Mouse (Mus musculus) kidney, embryonic 15.5 days (tissue): ENCODE data around the gene Gm3604. TPM values are rescaled to one million over a fixed set of nuclear protein-coding genes. Genes with fewer than 3 reads are reported as not detected.
"Not testable (repeated sequence)": the region's sequence is repeated elsewhere in the genome, so short reads cannot be mapped to it uniquely, and the experiment has no call there.

ENCODE experiments used
- ATAC-seq: fragments of 200-750 bp; cut with Nextera tagmentation; replicated peaks from 2 replicates; pipeline ENCODE4 v1.8.0; 2017; ENCODE audit warnings: moderate TSS enrichment; ENCODE audit not compliant: low FRiP score
- H3K27ac ChIP-seq: fragments of 300-500 bp; sonication (generic); 2 replicates; pipeline ENCODE4 v1.5.1; 2015; ENCODE audit warnings: mild to moderate bottlenecking, inconsistent platforms
- H3K27me3 ChIP-seq: fragments of 300-500 bp; sonication (generic); 2 replicates; pipeline ENCODE4 v1.6.1; 2015; ENCODE audit warnings: inconsistent platforms
- H3K36me3 ChIP-seq: fragments of 300-500 bp; sonication (generic); 2 replicates; pipeline ENCODE4 v1.6.1; 2015; ENCODE audit warnings: inconsistent platforms
- H3K4me1 ChIP-seq: fragments of 300-500 bp; sonication (generic); 2 replicates; pipeline ENCODE4 v1.6.1; 2015; ENCODE audit warnings: inconsistent platforms
- H3K4me2 ChIP-seq: fragments of 300-500 bp; sonication (generic); 2 replicates; pipeline ENCODE4 v1.6.1; 2015; ENCODE audit warnings: moderate library complexity, mild to moderate bottlenecking, inconsistent platforms
- H3K4me3 ChIP-seq: fragments of 300-500 bp; sonication (generic); replicated peaks from 2 replicates; pipeline ENCODE4 v1.5.1; 2015; ENCODE audit warnings: mild to moderate bottlenecking, inconsistent platforms
- H3K9ac ChIP-seq: fragments of 300-500 bp; sonication (generic); 2 replicates; pipeline ENCODE4 v1.6.1; 2015; ENCODE audit warnings: mild to moderate bottlenecking, inconsistent platforms
- H3K9me3 ChIP-seq: fragments of 300-500 bp; sonication (generic); replicated peaks from 2 replicates; pipeline ENCODE4 v1.6.1; 2016; ENCODE audit warnings: inconsistent platforms
- WGBS: fragments of 180-500 bp; shearing (Covaris S2); methylation state at CpG from one replicate; pipeline ENCODE4 v1.1.7; 2015; ENCODE audit warnings: mixed read lengths; 5-methylcytosine and 5-hydroxymethylcytosine counted together
- microRNA-seq: library from miRNA; unstranded; fragments of <30 nt; microRNA quantifications from one replicate; pipeline ENCODE4, GENCODE M21; 2016
- polyA plus RNA-seq: library from polyadenylated mRNA; unstranded; fragments of >200 nt; fragmentation: Nextera tagmentation; extraction: Ambion mirVana; gene quantifications from 2 replicates; pipeline ENCODE4 v1.2.1, GENCODE M21; 2015

Gene Gm3604
- polyA plus RNA-seq: 6.8 and 7.3 TPM in 2 replicates

GRCm38 (mm10) chr13:62382952-62383351, at the start of gene Gm3604:
Gm3604 (minus strand) TSS chr13:62383177.
- not testable (repeated sequence) for H3K4me1 ChIP-seq, H3K9me3 ChIP-seq, H3K27me3 ChIP-seq, ATAC-seq, H3K36me3 ChIP-seq
- peak within 1 kb of the TSS; percentile 52; the same call in 1 of the 2 replicates for H3K9ac ChIP-seq
- peak within 1 kb of the TSS; percentile 59 for H3K4me3 ChIP-seq
- 0 out of 2 replicates have a peak within 1 kb of the TSS, but pooled peaks have one; percentile 41 for H3K27ac ChIP-seq
- 5% methylated on average over 13 of the region's 13 CpGs for WGBS
- H3K4me2 ChIP-seq: peak within 1 kb of the TSS; percentile 54

- not testable (repeated sequence) for H3K27me3 ChIP-seq, H3K4me1 ChIP-seq, H3K9ac ChIP-seq, H3K36me3 ChIP-seq, H3K4me3 ChIP-seq, H3K4me2 ChIP-seq, ATAC-seq, H3K9me3 ChIP-seq, H3K27ac ChIP-seq
- WGBS: 69% methylated on average over 3 of the region's 3 CpGs
Observed at GRCm38 (mm10) chr13:62399206-62399605, 16.2 kb upstream of the Gm3604 start.

- H3K9ac ChIP-seq, H3K4me1 ChIP-seq, ATAC-seq, H3K9me3 ChIP-seq, H3K4me2 ChIP-seq, H3K27ac ChIP-seq, H3K4me3 ChIP-seq, H3K36me3 ChIP-seq, H3K27me3 ChIP-seq: not testable (repeated sequence)
- 88% methylated on average over 8 of the region's 8 CpGs for WGBS
Observed at GRCm38 (mm10) chr13:62390076-62390620, 7.2 kb upstream of the Gm3604 start.

- ATAC-seq: no peak
- no peak overlapping the region for H3K4me2 ChIP-seq
- H3K27ac ChIP-seq: no peak overlapping the region
- H3K9me3 ChIP-seq: 0 out of 2 replicates have a peak, but pooled peaks cover 4% of the 10 kb centered on the region
- no peak overlapping the region for H3K9ac ChIP-seq
- no peak overlapping the region for H3K4me3 ChIP-seq
- no peaks in the 10 kb centered on the region for H3K36me3 ChIP-seq
- H3K4me1 ChIP-seq: no peaks in the 10 kb centered on the region
- H3K27me3 ChIP-seq: no peaks in the 10 kb centered on the region
Observed at GRCm38 (mm10) chr13:62331786-62332185, 51.2 kb downstream of the Gm3604 start.

DNA sequence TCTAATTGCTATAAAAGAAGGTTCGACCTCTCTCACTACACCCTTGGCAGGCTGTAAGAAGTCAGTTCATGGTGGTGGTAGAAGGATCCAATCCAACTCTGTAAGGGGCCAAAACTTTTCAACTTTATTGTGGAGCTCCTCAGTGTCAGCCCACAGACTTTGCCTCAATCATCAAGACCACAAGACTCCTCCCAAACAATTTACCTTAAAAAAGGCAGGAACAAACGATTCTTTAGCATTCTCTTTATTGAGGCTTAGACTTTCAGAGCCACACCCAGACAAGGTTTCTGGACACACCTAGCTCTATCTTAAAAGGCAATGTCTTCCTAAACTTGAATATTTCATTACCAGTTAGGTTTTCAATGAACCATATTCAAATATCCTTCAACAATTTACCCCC, 51.6 kb downstream of the Gm3604 start:
- Histone ChIP-seq H3K27me3 (no peaks in the 10 kb centered on the region), H3K36me3 (no peaks in the 10 kb centered on the region), H3K27ac (no peak overlapping the region), H3K4me1 (no peaks in the 10 kb centered on the region), H3K4me3 (no peak overlapping the region), H3K9ac (no peak overlapping the region), H3K9me3 (0 out of 2 replicates have a peak, but pooled peaks cover 4% of the 10 kb centered on the region), H3K4me2 (no peak overlapping the region)
- WGBS: 76% methylated on average over 2 of the region's 2 CpGs
- ATAC-seq: no peak

Small RNA genes lying within 50 kb of the gene (microRNA-seq; reads per million reads assigned to microRNA genes)
- gene Gm25933: not detected

Other genes with a start within 250 kb of the Gm3604 start
- gene Gm49359, start 83.7 kb upstream of the Gm3604 start, polyA plus RNA-seq: 14.2 and 16.4 TPM in 2 replicates
- gene Zfp935, start 175.3 kb upstream of the Gm3604 start, polyA plus RNA-seq: not detected in 2 replicates
- gene Zfp934, start 188.0 kb upstream of the Gm3604 start, polyA plus RNA-seq: 18.8 and 19.9 TPM in 2 replicates
- 12.4 and 13.9 TPM in 2 replicates for gene 6720489N17Rik, start 241.0 kb upstream of the Gm3604 start, polyA plus RNA-seq